ENCODE assay signal across 18 mouse cellular contexts in the genomic region with DNA sequence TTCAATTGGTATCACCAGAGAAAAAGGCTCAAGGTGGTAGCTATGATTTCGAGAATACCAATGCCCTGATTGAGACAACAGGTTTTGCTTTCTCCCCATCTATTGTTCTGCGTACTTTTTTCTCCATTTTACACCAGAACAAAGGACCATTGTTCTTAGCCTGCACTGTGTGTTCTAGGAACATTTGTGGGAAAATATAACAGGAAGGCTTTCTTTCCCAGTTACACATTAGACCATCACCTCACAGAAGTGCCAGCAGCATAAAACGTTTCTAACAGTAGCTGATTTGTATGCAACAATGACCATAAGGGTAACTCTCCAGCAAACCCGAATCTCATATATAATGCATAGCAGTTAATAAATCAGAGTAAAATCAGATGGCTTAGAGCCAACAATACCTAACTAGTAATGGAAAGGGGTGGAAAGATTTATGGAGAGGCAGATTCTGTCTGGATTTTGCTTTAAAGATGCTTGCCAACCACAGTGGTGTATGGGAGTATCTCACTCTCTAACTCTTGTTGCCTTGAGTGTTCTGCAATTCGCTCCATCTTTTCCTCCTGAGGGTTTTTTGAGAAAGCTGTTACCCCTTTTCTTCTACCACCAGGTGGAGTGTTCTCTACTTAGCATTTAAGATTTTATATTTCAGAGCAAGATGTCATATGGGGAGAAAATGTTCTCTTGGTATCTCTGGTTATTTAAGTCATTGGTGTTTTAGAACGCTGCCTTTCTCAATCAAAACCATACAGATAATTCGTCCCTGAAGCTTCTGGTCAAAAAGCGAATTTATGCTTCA.
A peak's percentile ranks its signal among the peaks of the same experiment; 100 is the strongest.
DNase-seq lines count a peak whose midpoint lies in the region; ATAC-seq lines count a peak whose summit lies in the region.
"Had no signal": no experiment of that assay in that cellular context is flagged by ENCODE, and none has a peak within 500 bp of the region (broad histone marks: within the 10 kb centered on the region; RNA-seq: fewer than 3 reads in every experiment).

No protein-coding gene starts in this region.

- no peak overlapping the region for H3K4me3 ChIP-seq in kidney, embryonic 16.5 days (ENCODE audit: low read length)
- no peak overlapping the region for H3K4me3 ChIP-seq in neural tube, embryonic 13.5 days
- no peak overlapping the region for H3K4me3 ChIP-seq in heart, embryonic 11.5 days (ENCODE audit: low read depth, low read length)
- H3K4me3 ChIP-seq: embryonic facial prominence, embryonic 15.5 days; forebrain, embryonic 15.5 days; heart, embryonic 13.5 days; hindbrain, embryonic 10.5 days; limb, embryonic 13.5 days; megakaryocyte, embryonic 14.5 days had no signal

- peak; percentile 22 for DNase-seq in embryo, embryonic 11 days
- no peak for DNase-seq in embryo, embryonic 10 days (ENCODE audit: low spot score)
- no peak for DNase-seq in kidney, postnatal 25 days
- DNase-seq in neural tube, embryonic 10.5 days (ENCODE audit: extremely low spot score, low spot score) = no peak
- no peak for DNase-seq in heart, postnatal 4 days
- DNase-seq: cerebellum, postnatal 10 days; kidney, adult 18-20 months; lung, adult 2 months; thymus, postnatal 14 days had no signal

- H3K4me1 ChIP-seq in kidney, embryonic 16.5 days (ENCODE audit: insufficient read depth, low read length) = peaks cover 6% of the 10 kb centered on the region; the same call in 1 of the 2 replicates
- 0 out of 2 replicates have a peak, but pooled peaks cover 4% of the 10 kb centered on the region for H3K4me1 ChIP-seq in neural tube, embryonic 13.5 days (replicated peaks)
- H3K4me1 ChIP-seq in heart, embryonic 11.5 days (ENCODE audit: control insufficient read depth, insufficient read depth, low read length) = no peaks in the 10 kb centered on the region
- H3K4me1 ChIP-seq: embryonic facial prominence, embryonic 15.5 days; forebrain, embryonic 15.5 days; heart, embryonic 13.5 days; hindbrain, embryonic 10.5 days; megakaryocyte, embryonic 14.5 days had no signal

- H3K9me3 ChIP-seq in kidney, embryonic 16.5 days (ENCODE audit: low read length) = no peaks in the 10 kb centered on the region
- no peaks in the 10 kb centered on the region for H3K9me3 ChIP-seq in neural tube, embryonic 13.5 days
- H3K9me3 ChIP-seq in heart, embryonic 11.5 days (replicated peaks; ENCODE audit: control insufficient read depth, low read length) = no peaks in the 10 kb centered on the region
- H3K9me3 ChIP-seq: embryonic facial prominence, embryonic 15.5 days; forebrain, embryonic 15.5 days; heart, embryonic 13.5 days; hindbrain, embryonic 10.5 days; limb, embryonic 13.5 days had no signal

- no peaks in the 10 kb centered on the region for H3K36me3 ChIP-seq in kidney, embryonic 16.5 days (ENCODE audit: insufficient read depth, low read length)
- H3K36me3 ChIP-seq in neural tube, embryonic 13.5 days = no peaks in the 10 kb centered on the region
- no peaks in the 10 kb centered on the region for H3K36me3 ChIP-seq in heart, embryonic 11.5 days (ENCODE audit: control insufficient read depth, insufficient read depth, low read length)
- H3K36me3 ChIP-seq: embryonic facial prominence, embryonic 15.5 days; forebrain, embryonic 15.5 days; heart, embryonic 13.5 days; hindbrain, embryonic 10.5 days; limb, embryonic 13.5 days had no signal

- peak; percentile 77 for ATAC-seq in kidney, embryonic 16.5 days (ENCODE audit: low FRiP score, low TSS enrichment)
- ATAC-seq in neural tube, embryonic 13.5 days (ENCODE audit: low read depth) = 0 out of 2 replicates have a peak, but pooled peaks have one; percentile 36
- no peak for ATAC-seq in heart, embryonic 11.5 days (replicated peaks; ENCODE audit: insufficient number of reproducible peaks, low FRiP score, low TSS enrichment)
- ATAC-seq: forebrain, embryonic 15.5 days had no signal

- peak overlapping the region; percentile 35; the same call in 1 of the 2 replicates for H3K27ac ChIP-seq in kidney, embryonic 16.5 days (ENCODE audit: low read length)
- H3K27ac ChIP-seq in neural tube, embryonic 13.5 days (replicated peaks) = no peak overlapping the region
- no peak overlapping the region for H3K27ac ChIP-seq in heart, embryonic 11.5 days (ENCODE audit: low read depth, low read length)
- H3K27ac ChIP-seq: embryonic facial prominence, embryonic 15.5 days; forebrain, embryonic 15.5 days; heart, embryonic 13.5 days; hindbrain, embryonic 10.5 days; limb, embryonic 13.5 days had no signal

- H3K4me2 ChIP-seq in kidney, embryonic 16.5 days (replicated peaks; ENCODE audit: low read depth, low read length) = no peak overlapping the region; the same call in 1 of the 2 replicates
- H3K4me2 ChIP-seq in neural tube, embryonic 13.5 days = no peak overlapping the region
- no peak overlapping the region for H3K4me2 ChIP-seq in heart, embryonic 11.5 days
- H3K4me2 ChIP-seq: embryonic facial prominence, embryonic 15.5 days; forebrain, embryonic 15.5 days; heart, embryonic 13.5 days; limb, embryonic 13.5 days had no signal

- WGBS in kidney, embryonic 16.5 days = 51% methylated on average over 8 of the region's 8 CpGs
- WGBS in neural tube, embryonic 13.5 days = 53% methylated on average over 8 of the region's 8 CpGs
- WGBS in heart, embryonic 11.5 days (ENCODE audit: insufficient replicate concordance) = 59% methylated on average over 8 of the region's 8 CpGs

- H3K27me3 ChIP-seq in kidney, embryonic 16.5 days (ENCODE audit: insufficient read depth, low read length) = peaks cover 2% of the 10 kb centered on the region; the same call in 1 of the 2 replicates
- H3K27me3 ChIP-seq in neural tube, embryonic 13.5 days = peaks cover 7% of the 10 kb centered on the region
- H3K27me3 ChIP-seq in heart, embryonic 11.5 days (ENCODE audit: control insufficient read depth, insufficient read depth, low read length) = 0 out of 2 replicates have a peak, but pooled peaks cover 2% of the 10 kb centered on the region
- H3K27me3 ChIP-seq: forebrain, embryonic 15.5 days; megakaryocyte, embryonic 14.5 days had no signal

- no peak overlapping the region for H3K9ac ChIP-seq in kidney, embryonic 16.5 days (replicated peaks; ENCODE audit: low read length)
- H3K9ac ChIP-seq in neural tube, embryonic 13.5 days = no peak overlapping the region
- H3K9ac ChIP-seq in heart, embryonic 11.5 days (ENCODE audit: low read depth, low read length) = no peak overlapping the region
- H3K9ac ChIP-seq: embryonic facial prominence, embryonic 15.5 days; forebrain, embryonic 15.5 days; heart, embryonic 13.5 days; limb, embryonic 13.5 days had no signal
